Mouse (Mus musculus): ENCODE measurements around the gene Mtmr12. TPM values are rescaled to one million over a fixed set of nuclear protein-coding genes. Genes with fewer than 3 reads are reported as not detected.

Gene Mtmr12
- polyA plus RNA-seq (2014; fragmentation: Illumina TruSeq; extraction: RNeasy Lipid Tissue Mini Kit (QIAGEN cat#74804)) = 14.9 TPM

GRCm38 (mm10) chr15:12204319-12205159 lies at the start of gene Mtmr12:
Gene Mtmr12 (plus strand): TSS chr15:12205028.

GRCm38 (mm10) chr15:12321091-12321787 lies 116.4 kb downstream of the Mtmr12 start, which contains the start of gene Golph3:
Gene Golph3 (plus strand): TSS chr15:12321450.

DNA sequence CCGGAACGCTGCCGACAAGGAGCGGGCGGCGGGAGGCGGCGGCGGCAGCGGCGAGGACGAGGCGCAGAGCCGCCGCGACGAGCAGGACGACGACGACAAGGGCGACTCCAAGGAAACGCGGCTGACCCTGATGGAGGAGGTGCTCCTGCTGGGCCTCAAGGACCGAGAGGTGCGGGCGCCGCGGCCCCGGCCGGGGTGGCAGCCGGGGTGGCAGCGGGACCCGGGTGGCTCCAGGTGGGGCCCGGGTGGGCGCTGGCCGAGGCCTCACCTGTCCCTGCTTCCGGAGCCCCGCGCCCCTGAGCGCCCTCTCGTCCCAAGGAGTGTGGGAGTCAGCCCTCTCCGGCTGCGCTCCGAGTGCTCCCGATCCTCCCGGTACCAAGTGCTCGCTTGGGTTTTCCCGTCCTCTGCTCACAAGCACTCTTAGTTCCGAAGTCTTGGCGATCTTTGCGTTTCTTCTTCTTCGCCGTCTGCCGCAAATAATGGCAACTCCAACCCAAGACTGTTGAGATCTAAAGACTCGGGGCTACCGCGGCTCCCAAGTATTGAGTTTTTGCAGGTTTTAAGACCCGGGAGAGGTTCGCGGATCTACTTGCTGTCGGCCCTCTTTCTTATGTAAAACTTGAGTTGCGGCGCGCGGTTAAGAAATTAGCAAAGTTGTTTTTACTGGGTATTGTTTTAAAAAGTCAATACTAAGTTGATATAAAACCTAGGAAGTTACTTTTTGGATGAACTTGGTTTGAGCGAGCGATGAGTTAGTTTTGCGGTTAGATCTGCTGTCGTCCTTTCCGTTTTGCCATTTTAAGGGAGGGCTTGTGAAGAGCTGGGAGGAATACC lies 117.2 kb downstream of the Mtmr12 start, which contains the start of gene 1810049J17Rik:
1810049J17Rik (minus strand) TSS at position 112 of the 834 bp plus-strand sequence.

Other genes with a start within 250 kb of the Mtmr12 start
- 527 TPM for gene Sub1, start 208.0 kb upstream of the Mtmr12 start, polyA plus RNA-seq (2014; fragmentation: Illumina TruSeq; extraction: RNeasy Lipid Tissue Mini Kit (QIAGEN cat#74804))
- gene Zfr, start 87.2 kb upstream of the Mtmr12 start, polyA plus RNA-seq (2014; fragmentation: Illumina TruSeq; extraction: RNeasy Lipid Tissue Mini Kit (QIAGEN cat#74804)) = 306 TPM
- 402 TPM for gene Golph3, start 116.4 kb downstream of the Mtmr12 start, polyA plus RNA-seq (2014; fragmentation: Illumina TruSeq; extraction: RNeasy Lipid Tissue Mini Kit (QIAGEN cat#74804))
- gene 1810049J17Rik, start 116.9 kb downstream of the Mtmr12 start, polyA plus RNA-seq (2014; fragmentation: Illumina TruSeq; extraction: RNeasy Lipid Tissue Mini Kit (QIAGEN cat#74804)) = not detected

All from ovary, adult 10 weeks (tissue).